Mouse (Mus musculus) midbrain, embryonic 11.5 days (tissue): Measurements from ENCODE around the gene Ehd2. TPM values are rescaled to one million over a fixed set of nuclear protein-coding genes. Genes with fewer than 3 reads are reported as not detected.

Experiments used
- ATAC-seq: fragments of 200-750 bp; cut with Nextera tagmentation; 2 replicates; pipeline ENCODE4 v1.8.0; 2017; ENCODE audit warnings: moderate TSS enrichment, moderate library complexity; ENCODE audit not compliant: low FRiP score
- DNase-seq: peaks from one replicate; pipeline ENCODE4 v3.0.0; 2015; ENCODE audit warnings: low spot score; ENCODE audit errors: missing footprints
- H3K27ac ChIP-seq: fragments of 300-500 bp; sonication (generic); 2 replicates; pipeline ENCODE4 v1.5.1; 2014; ENCODE audit warnings: low read depth, low read length
- H3K27me3 ChIP-seq: fragments of 300-500 bp; sonication (generic); 2 replicates; pipeline ENCODE4 v1.6.1; 2014; ENCODE audit warnings: mild to moderate bottlenecking, low read length, moderate library complexity, mixed read lengths; ENCODE audit not compliant: control insufficient read depth, insufficient read depth
- H3K36me3 ChIP-seq: fragments of 300-500 bp; sonication (generic); 2 replicates; pipeline ENCODE4 v1.6.1; 2014; ENCODE audit warnings: mild to moderate bottlenecking, low read length, moderate library complexity, mixed read lengths; ENCODE audit not compliant: control insufficient read depth, insufficient read depth
- H3K4me1 ChIP-seq: fragments of 300-500 bp; sonication (generic); 2 replicates; pipeline ENCODE4 v1.6.1; 2014; ENCODE audit warnings: low read length; ENCODE audit not compliant: control insufficient read depth, insufficient read depth
- H3K4me2 ChIP-seq: fragments of 300-500 bp; sonication (generic); 2 replicates; pipeline ENCODE4 v1.6.1; 2014; ENCODE audit warnings: mild to moderate bottlenecking, moderate library complexity
- H3K4me3 ChIP-seq: fragments of 300-500 bp; sonication (generic); 2 replicates; pipeline ENCODE4 v1.5.1; 2014; ENCODE audit warnings: low read depth, low read length
- H3K9ac ChIP-seq: fragments of 300-500 bp; sonication (generic); 2 replicates; pipeline ENCODE4 v1.6.1; 2014; ENCODE audit warnings: low read length
- H3K9me3 ChIP-seq: fragments of 300-500 bp; sonication (generic); 2 replicates; pipeline ENCODE4 v1.6.1; 2016; ENCODE audit warnings: low read length; ENCODE audit not compliant: control insufficient read depth
- WGBS: fragments of 180-500 bp; shearing (Covaris S2); extraction: QIAGEN DNeasy Blood & Tissue Kit; methylation state at CpG from one replicate; pipeline ENCODE4 v1.1.7; 2014; 5-methylcytosine and 5-hydroxymethylcytosine counted together
- polyA plus RNA-seq: library from polyadenylated mRNA; unstranded; fragments of >200 nt; fragmentation: Nextera tagmentation; extraction: Ambion mirVana; gene quantifications from 2 replicates; pipeline ENCODE4 v1.2.1, GENCODE M21; 2014

Gene Ehd2
- polyA plus RNA-seq, 1 experiment from 2014 or later, result 8.9 TPM

DNA sequence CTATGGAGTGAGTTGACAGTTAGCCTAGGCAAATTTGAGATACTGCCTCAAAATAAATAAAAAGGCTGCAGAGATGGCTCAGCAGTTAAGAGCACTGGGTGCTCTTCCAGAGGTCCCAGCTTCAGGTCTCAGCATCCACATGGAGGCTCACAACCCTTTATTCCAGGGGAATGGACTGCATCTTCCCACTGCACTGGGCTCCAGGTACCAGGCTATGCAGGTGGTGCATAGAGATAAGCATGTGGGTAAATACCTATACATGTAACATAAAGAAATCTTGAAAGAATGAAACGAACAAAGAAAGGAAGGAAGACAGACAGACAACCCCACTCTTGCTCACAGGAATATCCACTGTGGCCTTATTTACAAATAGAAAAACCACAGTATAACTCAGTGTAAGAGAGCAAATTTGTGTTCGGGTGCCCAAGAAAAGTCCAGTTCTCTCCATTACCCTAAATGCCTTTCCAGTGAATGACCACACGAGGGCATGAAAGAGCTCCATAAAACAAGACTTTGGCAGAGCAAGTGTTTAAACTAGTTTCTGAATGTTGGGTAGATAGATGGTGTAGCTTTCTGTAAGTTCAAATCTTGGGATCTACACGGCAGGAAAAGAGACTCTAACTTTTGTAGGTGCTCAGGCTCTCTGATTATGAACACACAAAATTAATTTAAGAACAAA is 15.5 kb upstream of the Ehd2 start:
- no peak overlapping the region for H3K9ac ChIP-seq
- H3K4me1 ChIP-seq, result no peaks in the 10 kb centered on the region
- peaks cover 24% of the 10 kb centered on the region for H3K36me3 ChIP-seq
- no peaks in the 10 kb centered on the region for H3K27me3 ChIP-seq
- no peak overlapping the region for H3K4me2 ChIP-seq
- H3K4me3 ChIP-seq, result no peak overlapping the region
- DNase-seq, result peak; percentile 86
- no peak overlapping the region for H3K27ac ChIP-seq
- ATAC-seq, result no peak
- 49% methylated on average over 4 of the region's 4 CpGs for WGBS
- H3K9me3 ChIP-seq, result no peaks in the 10 kb centered on the region

DNA sequence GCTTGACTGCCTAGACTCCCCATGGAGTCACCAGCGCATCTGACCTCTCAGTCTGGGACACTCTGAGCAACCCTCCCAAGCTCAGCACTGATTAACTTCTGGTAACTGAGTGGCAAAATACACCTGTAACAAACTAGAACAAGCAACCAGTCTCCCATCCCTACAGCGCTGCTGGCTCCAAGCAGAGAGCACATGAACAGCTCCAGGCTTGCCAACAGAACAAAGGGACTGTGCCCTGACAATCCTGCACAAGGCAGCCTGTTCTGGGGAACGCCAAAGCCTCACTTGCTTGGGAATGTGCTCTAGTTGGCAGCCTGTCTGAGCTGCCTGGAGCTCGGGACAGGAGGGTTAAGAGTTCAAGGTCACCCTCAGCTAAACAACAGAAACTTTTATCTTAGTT is 14.2 kb upstream of the Ehd2 start:
- Histone ChIP-seq H3K36me3 (peaks cover 16% of the 10 kb centered on the region; the same call in 1 of the 2 replicates), H3K4me2 (no peak overlapping the region), H3K4me3 (no peak overlapping the region), H3K4me1 (no peaks in the 10 kb centered on the region), H3K27ac (no peak overlapping the region), H3K9me3 (no peaks in the 10 kb centered on the region), H3K27me3 (no peaks in the 10 kb centered on the region), H3K9ac (no peak overlapping the region)
- ATAC-seq (no peak), DNase-seq (no peak)
- WGBS, result 87% methylated on average over 4 of the region's 4 CpGs

DNA sequence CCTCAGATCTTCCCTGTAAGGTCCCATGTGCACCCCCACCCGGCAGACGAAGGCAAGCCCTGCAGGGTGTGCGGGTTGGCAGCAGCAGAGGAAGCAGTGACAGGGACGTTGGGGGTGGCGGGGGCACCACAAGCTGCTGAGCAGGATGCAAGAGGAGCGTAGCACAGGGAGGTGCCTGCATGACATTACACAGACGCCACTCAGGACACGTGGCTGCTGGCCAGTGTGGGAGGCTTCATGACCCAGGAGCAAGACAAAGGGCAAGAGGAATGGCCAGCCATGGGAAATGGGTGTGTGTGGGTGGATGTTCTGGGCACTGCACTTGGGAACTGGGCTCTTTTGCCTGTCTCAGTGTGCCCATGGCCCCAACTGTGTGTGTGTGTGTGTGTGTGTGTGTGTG is 12.9 kb upstream of the Ehd2 start:
- Histone ChIP-seq H3K27ac (no peak overlapping the region), H3K4me2 (no peak overlapping the region), H3K9ac (no peak overlapping the region), H3K9me3 (no peaks in the 10 kb centered on the region), H3K4me3 (no peak overlapping the region), H3K4me1 (no peaks in the 10 kb centered on the region), H3K36me3 (peaks cover 18% of the 10 kb centered on the region; the same call in 1 of the 2 replicates), H3K27me3 (no peaks in the 10 kb centered on the region)
- no peak for ATAC-seq
- 87% methylated on average over 8 of the region's 8 CpGs for WGBS
- DNase-seq, result no peak

DNA sequence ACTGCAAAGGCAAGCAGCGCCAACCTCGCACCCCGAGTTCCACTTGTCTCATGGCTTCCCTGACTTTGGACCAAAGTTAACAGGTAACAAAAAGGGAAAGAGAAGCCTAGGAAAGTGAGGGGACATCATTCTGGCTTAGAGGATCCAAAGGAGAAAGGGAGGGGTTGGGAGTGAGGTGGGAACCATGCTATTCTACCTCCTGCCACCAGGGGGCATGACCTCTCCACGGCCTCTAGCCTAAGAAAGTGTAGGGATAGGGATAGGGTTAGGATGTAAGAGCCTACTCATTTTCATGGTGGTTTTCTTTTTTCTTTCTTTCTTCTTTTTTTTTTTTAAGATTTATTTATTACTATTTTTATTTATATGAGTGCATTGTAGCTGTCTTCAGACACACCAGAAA is 8.5 kb upstream of the Ehd2 start:
- ATAC-seq, result no peak

DNA sequence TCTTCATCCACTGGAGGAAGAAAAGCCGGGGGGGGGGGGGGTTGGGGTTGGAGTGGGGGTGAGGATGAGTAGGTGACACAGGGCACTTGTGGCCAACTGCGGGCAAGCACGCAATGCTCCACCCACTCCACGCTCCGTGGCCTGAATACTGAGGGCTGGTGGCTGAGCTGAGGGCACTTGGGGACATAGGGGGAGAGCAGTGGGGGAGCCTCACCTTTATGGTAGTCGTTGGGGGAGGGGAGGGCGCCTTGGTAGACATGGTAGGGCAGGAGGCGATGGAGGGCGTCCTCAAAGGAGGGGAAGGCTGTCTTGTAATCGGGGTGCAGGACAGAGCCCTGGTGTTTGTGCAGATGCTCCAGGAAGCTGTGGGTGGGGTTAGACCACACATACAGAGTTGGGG is 8.1 kb upstream of the Ehd2 start:
- WGBS, result 95% methylated on average over 10 of the region's 10 CpGs
- no peak for DNase-seq
- no peak overlapping the region for H3K4me3 ChIP-seq
- H3K27me3 ChIP-seq, result no peaks in the 10 kb centered on the region
- no peak overlapping the region for H3K9ac ChIP-seq
- H3K4me1 ChIP-seq, result no peaks in the 10 kb centered on the region
- H3K9me3 ChIP-seq, result no peaks in the 10 kb centered on the region
- no peak for ATAC-seq
- no peak overlapping the region for H3K4me2 ChIP-seq
- H3K27ac ChIP-seq, result no peak overlapping the region
- H3K36me3 ChIP-seq, result peaks cover 36% of the 10 kb centered on the region

More for the DNA sequence above, 8.5 kb upstream of the Ehd2 start:
- Histone ChIP-seq H3K4me2 (no peak overlapping the region), H3K27ac (no peak overlapping the region), H3K4me1 (no peaks in the 10 kb centered on the region), H3K36me3 (peaks cover 39% of the 10 kb centered on the region), H3K9me3 (no peaks in the 10 kb centered on the region), H3K4me3 (no peak overlapping the region), H3K27me3 (no peaks in the 10 kb centered on the region), H3K9ac (no peak overlapping the region)
- peak; percentile 88 for DNase-seq
- 84% methylated on average over 4 of the region's 4 CpGs for WGBS

DNA sequence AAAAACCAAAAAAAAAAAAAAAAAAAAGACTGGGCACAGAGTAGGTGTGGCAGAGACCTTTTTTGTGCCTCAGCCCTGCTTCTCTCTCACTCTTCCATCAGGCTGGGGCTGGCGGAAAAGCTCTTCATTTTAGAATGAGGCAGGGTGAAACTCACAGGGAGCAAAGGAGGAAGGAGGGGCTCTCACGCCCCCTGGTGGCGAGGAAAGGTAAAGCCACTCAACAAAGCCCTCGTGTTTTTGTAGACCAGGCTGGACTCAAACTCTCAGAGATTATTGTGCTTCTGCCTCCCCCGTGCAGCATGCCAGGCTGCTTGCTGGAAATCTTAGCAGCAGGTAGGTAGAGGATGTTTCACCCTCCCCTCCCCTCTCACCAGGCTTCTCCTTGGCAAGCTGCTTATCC is 7.3 kb upstream of the Ehd2 start:
- H3K36me3 ChIP-seq, result peaks cover 36% of the 10 kb centered on the region
- no peak overlapping the region for H3K4me3 ChIP-seq
- no peaks in the 10 kb centered on the region for H3K27me3 ChIP-seq
- WGBS, result 64% methylated on average over 5 of the region's 5 CpGs
- H3K4me1 ChIP-seq, result no peaks in the 10 kb centered on the region
- peaks cover 2% of the 10 kb centered on the region; the same call in 1 of the 2 replicates for H3K9me3 ChIP-seq
- H3K4me2 ChIP-seq, result no peak overlapping the region
- no peak overlapping the region for H3K27ac ChIP-seq
- no peak for DNase-seq
- no peak for ATAC-seq
- H3K9ac ChIP-seq, result no peak overlapping the region

DNA sequence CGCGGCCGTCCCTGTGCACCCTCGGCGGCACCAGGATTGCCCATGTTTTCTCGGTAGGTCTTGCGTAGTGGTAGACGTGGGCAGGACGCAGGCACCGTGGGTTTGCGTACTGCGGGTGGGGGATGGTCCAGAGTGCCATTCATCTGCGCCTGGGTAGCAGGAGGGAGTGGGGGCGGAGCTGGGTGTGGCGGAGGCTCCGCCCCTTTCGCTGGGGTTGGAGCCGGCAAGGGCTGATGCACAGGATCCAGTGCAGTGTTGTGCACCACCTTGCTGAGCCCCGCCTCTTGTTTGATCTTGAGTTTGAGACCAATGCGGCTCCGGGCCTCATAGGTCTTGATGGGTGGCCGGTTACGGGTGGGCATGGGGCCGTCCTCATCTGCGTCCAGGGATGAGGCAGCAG is 4.9 kb upstream of the Ehd2 start:
- peak; percentile 17; the same call in 1 of the 2 replicates for ATAC-seq
- H3K36me3 ChIP-seq, result peaks cover 27% of the 10 kb centered on the region
- H3K9me3 ChIP-seq, result peaks cover 2% of the 10 kb centered on the region; the same call in 1 of the 2 replicates
- no peaks in the 10 kb centered on the region for H3K27me3 ChIP-seq
- no peak for DNase-seq
- H3K9ac ChIP-seq, result no peak overlapping the region
- H3K4me2 ChIP-seq, result no peak overlapping the region
- no peak overlapping the region for H3K27ac ChIP-seq
- H3K4me3 ChIP-seq, result no peak overlapping the region
- 50% methylated on average over 25 of the region's 25 CpGs for WGBS
- H3K4me1 ChIP-seq, result no peaks in the 10 kb centered on the region

DNA sequence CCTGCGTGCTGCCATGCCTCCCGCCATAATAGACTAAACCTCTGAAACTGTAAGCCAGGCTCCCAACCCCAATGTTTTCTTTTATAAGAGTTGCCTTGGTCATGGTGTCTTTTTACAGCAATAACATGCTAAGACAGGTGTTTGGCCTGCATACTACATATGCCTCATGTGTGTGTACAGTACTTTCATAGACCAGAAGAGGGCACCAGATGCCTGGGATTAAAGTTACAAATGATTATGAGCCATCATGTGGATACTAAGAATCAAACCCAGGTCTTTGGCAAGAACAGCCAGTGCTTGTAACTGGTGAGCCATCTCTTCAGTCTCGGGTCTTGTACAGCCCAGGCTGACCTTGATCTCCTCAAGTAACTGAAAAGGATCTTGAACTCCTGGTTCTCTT is 2.3 kb upstream of the Ehd2 start:
- no peak overlapping the region for H3K9ac ChIP-seq
- 86% methylated on average over 3 of the region's 3 CpGs for WGBS
- DNase-seq (no peak), ATAC-seq (no peak)
- H3K27ac ChIP-seq, result no peak overlapping the region
- no peak overlapping the region for H3K4me3 ChIP-seq
- peaks cover 20% of the 10 kb centered on the region for H3K36me3 ChIP-seq
- H3K4me1 ChIP-seq, result no peaks in the 10 kb centered on the region
- no peaks in the 10 kb centered on the region for H3K27me3 ChIP-seq
- peaks cover 2% of the 10 kb centered on the region; the same call in 1 of the 2 replicates for H3K9me3 ChIP-seq
- no peak overlapping the region for H3K4me2 ChIP-seq

DNA sequence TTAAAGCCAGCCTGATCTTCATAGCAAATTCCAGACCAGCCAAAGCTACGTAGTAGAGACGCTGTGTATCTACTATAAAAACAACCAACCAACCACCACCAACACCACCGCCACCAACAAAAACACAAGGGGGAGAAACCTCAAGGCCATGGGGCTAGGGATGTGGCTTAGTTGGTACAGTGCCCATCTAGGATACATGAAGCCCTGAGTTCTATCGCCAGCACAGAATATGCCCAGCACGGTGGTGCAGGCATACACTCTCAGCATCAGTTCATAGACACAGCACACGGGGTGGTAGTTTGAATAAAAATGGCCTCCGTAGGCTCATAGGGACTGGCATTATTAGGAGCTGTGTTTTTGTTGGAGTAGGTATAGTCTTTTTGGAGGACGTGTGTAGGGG is 955 bp upstream of the Ehd2 start:
- Histone ChIP-seq H3K9me3 (peaks cover 2% of the 10 kb centered on the region; the same call in 1 of the 2 replicates), H3K9ac (no peak overlapping the region), H3K4me1 (no peaks in the 10 kb centered on the region), H3K36me3 (peaks cover 13% of the 10 kb centered on the region), H3K27ac (no peak overlapping the region), H3K4me2 (no peak overlapping the region), H3K4me3 (no peak overlapping the region), H3K27me3 (no peaks in the 10 kb centered on the region)
- 91% methylated on average over 8 of the region's 8 CpGs for WGBS
- DNase-seq, result no peak
- no peak for ATAC-seq
